Mouse (Mus musculus): ENCODE data around the gene Armc9. TPM values are rescaled to one million over a fixed set of nuclear protein-coding genes. Genes with fewer than 3 reads are reported as not detected.

Gene Armc9
- polyA plus RNA-seq, 1 experiment from 2014 or later, result 16.4 TPM

DNA sequence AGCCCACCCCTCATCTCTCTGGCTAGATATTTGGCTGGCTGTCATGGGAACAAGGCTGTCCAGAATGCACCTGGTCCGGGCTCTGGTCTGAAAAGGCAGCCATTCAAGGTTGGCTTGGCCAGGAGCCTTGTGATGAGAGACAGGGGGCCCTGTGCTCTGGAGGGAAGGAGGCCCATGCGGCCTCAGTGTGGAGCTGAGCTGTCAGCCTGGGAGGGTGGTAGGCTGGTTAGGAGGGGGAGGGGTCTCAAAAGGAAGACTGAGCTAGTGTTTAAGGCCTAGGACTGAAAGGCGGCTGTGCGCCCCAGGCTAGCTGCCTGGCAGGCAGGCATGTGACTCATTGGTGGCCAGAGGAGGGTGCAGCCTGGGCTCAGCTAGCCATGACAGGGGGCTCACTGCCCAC, 139.9 kb downstream of the Armc9 start:
- Histone ChIP-seq H3K4me3 (replicated peaks) (no peak overlapping the region), H3K36me3 (no peaks in the 10 kb centered on the region), H3K27me3 (replicated peaks) (no peaks in the 10 kb centered on the region), H3K4me1 (replicated peaks) (no peaks in the 10 kb centered on the region), H3K9me3 (no peaks in the 10 kb centered on the region), H3K9ac (no peak overlapping the region), H3K4me2 (replicated peaks) (no peak overlapping the region), H3K27ac (no peak overlapping the region)
- 44% methylated on average over 4 of the region's 4 CpGs for WGBS
- ATAC-seq, result peak; percentile 41; the same call in 1 of the 2 replicates

DNA sequence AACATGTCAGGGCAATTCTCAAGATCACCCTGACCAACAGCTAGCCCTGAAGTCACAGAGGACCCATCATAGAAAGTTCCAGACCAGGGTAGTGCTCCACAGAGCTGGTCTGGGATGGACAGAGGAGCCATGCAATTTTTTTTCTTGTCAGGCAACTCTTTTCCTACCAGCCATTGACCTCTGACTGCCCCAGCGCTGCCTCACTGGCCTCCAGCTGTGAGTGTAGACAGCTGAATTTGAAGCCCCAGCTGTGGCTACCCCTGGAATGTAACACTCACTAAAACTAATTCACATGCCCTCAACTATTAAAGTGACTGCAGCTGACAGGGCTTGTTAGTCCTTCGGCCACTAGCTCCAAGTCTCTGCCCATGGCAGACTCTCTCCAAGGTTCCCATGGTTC, 145.5 kb downstream of the Armc9 start:
- no peaks in the 10 kb centered on the region for H3K36me3 ChIP-seq
- H3K27me3 ChIP-seq (replicated peaks), result peaks cover 22% of the 10 kb centered on the region
- no peak overlapping the region for H3K4me2 ChIP-seq (replicated peaks)
- no peak overlapping the region for H3K27ac ChIP-seq
- H3K4me3 ChIP-seq (replicated peaks), result no peak overlapping the region
- no peaks in the 10 kb centered on the region for H3K9me3 ChIP-seq
- no peak overlapping the region for H3K9ac ChIP-seq
- ATAC-seq, result no peak
- H3K4me1 ChIP-seq (replicated peaks), result peaks cover 16% of the 10 kb centered on the region
- WGBS, result 56% methylated on average over 2 of the region's 2 CpGs

DNA sequence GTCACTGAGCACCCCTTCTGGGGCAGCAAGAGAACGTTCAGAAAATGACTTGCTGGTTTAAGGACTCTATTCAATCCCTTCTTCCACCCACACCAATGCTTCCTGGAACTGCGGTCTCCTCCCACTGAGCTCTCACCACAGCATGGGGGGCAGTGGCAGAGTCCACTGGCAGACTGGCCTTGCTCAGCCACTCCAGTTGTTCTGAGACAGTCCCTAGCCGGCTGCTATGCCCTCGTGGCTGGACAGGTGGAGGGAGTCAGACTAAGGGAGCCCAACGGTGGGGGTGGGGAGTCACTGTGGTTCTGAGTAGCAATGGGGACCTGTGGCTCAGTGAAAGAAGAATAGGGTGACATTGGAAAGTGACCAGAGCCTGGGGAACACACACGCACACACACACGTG, 146.2 kb downstream of the Armc9 start:
- Histone ChIP-seq H3K9ac (no peak overlapping the region), H3K27me3 (replicated peaks) (peaks cover 22% of the 10 kb centered on the region), H3K27ac (no peak overlapping the region), H3K4me2 (replicated peaks) (no peak overlapping the region), H3K36me3 (no peaks in the 10 kb centered on the region), H3K4me3 (replicated peaks) (no peak overlapping the region), H3K9me3 (no peaks in the 10 kb centered on the region), H3K4me1 (replicated peaks) (peaks cover 16% of the 10 kb centered on the region)
- WGBS, result 65% methylated on average over 7 of the region's 7 CpGs
- no peak for ATAC-seq

DNA sequence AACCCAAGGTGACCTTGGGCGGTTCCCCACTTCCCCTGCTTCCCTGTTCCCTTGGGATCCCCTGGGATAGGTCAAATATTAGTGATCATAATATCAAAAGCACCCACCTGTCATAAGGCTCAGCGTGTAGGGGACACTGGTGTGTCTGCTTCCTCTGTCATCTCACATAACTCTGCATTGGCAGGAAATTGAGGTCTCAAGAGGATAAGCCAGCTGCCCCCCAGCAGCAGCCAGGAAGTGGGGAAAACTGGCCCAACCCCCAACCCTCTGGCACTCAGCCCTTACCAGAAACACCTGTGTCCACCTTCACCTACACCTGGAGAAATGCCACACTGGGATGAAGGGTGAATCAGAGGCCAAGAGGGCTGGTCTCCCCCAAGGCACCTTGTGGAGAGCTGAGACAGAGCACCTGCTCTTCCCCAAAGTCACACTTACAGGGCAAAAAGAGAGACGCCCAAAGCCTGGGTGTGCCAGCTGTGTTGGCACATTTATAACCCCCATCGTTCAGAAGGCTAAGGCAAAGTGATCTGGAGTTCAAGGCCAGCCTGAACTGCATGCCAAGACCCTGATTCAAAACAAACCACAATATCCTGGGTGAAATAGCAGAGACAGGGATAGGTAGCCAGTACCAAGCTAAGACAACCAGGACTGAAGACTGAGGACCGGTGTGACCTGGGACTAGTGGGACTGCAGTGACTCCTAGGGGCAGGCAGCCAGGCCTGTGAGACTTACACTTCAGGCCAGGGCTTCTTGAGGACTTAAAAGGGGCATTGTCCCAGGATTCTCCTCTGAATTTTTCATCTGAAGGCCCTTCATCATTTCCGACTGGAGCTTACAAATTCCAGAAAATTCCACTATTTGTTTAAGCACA, 146.9 kb downstream of the Armc9 start:
- no peak for ATAC-seq
- Histone ChIP-seq H3K27ac (no peak overlapping the region), H3K4me2 (replicated peaks) (no peak overlapping the region), H3K4me1 (replicated peaks) (peaks cover 16% of the 10 kb centered on the region), H3K9me3 (no peaks in the 10 kb centered on the region), H3K27me3 (replicated peaks) (peaks cover 22% of the 10 kb centered on the region), H3K4me3 (replicated peaks) (no peak overlapping the region), H3K36me3 (no peaks in the 10 kb centered on the region), H3K9ac (no peak overlapping the region)
- 48% methylated on average over 6 of the region's 6 CpGs for WGBS

DNA sequence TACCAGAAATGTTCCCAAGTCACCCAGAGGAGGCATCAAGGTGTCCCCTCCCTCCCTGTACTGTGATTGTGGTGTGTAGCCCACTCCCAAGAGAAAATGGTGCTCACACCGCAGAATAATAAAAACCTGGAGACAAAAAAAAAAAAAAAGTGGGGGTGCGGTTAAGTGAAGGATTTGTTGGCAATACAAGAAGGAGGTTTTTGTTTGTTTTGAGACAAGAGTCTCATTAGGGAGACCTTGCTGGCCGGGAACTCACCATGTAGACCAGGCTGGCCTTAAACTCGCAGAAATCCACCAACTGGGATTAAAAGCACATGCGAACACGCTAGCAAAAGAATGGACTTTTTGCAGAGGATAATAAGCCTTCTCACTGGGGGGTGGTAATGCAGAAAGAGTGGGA, 148.0 kb downstream of the Armc9 start, which contains the start of gene B3gnt7:
Gene B3gnt7 (plus strand): TSS at position 301 of the 400 bp plus-strand sequence.
- Histone ChIP-seq H3K27ac (no peak within 1 kb of the TSS), H3K4me2 (replicated peaks) (peak within 1 kb of the TSS; percentile 98), H3K4me3 (replicated peaks) (peak within 1 kb of the TSS; percentile 66), H3K4me1 (replicated peaks) (peaks cover 16% of the 10 kb centered on the region), H3K27me3 (replicated peaks) (peaks cover 22% of the 10 kb centered on the region), H3K36me3 (no peaks in the 10 kb centered on the region), H3K9ac (peak within 1 kb of the TSS; percentile 64), H3K9me3 (no peaks in the 10 kb centered on the region)
- no peak for ATAC-seq
- WGBS, result 42% methylated on average over 6 of the region's 6 CpGs

DNA sequence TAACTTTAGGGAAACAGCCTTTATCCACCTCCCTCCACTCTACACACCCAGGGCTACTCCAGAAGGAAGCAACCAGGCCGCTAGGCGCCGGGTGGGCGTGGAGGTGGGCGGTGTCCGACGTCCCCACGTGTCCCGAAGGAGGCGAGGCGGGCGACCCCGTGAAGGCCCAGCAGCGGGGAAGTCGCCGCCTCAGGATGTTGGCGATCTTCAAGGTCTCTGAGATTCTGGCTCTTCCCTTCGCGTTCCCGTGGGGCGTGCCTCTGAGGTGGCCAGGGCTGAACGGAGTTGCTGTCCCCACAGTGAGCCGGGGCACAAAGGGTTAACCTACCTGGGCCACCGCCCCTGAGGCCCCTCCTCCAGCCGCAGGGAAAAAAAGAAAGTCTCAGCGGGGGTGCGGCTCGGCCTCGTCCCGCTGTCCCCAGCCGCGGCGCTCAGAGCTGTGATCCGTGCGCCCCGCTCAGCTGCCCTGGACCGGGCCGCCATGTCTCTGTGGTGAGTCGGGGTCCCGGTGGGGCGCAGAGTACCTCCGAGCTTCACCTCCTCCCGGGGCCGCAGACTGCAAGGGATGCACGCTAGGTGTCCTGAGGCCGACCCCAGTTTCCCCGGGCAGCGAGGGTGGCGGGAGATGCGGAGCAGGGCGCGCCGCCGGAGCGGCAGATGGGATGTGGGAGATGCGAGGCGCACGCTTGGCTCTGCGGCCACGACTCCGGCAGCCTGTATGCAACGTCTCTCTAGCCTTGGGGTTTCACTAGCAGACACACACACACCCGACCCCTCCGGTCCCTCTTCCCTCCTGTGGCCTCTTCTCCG, 148.7 kb downstream of the Armc9 start:
- peak overlapping the region; percentile 98 for H3K4me2 ChIP-seq (replicated peaks)
- H3K27ac ChIP-seq, result no peak overlapping the region
- peak overlapping the region; percentile 64 for H3K9ac ChIP-seq
- no peaks in the 10 kb centered on the region for H3K9me3 ChIP-seq
- no peaks in the 10 kb centered on the region for H3K36me3 ChIP-seq
- H3K27me3 ChIP-seq (replicated peaks), result peaks cover 22% of the 10 kb centered on the region
- whole genome bisulfite sequencing, result under 1% methylated on average over 65 of the region's 65 CpGs
- peaks cover 16% of the 10 kb centered on the region for H3K4me1 ChIP-seq (replicated peaks)
- ATAC-seq, result peak; percentile 92
- peak overlapping the region; percentile 66 for H3K4me3 ChIP-seq (replicated peaks)

DNA sequence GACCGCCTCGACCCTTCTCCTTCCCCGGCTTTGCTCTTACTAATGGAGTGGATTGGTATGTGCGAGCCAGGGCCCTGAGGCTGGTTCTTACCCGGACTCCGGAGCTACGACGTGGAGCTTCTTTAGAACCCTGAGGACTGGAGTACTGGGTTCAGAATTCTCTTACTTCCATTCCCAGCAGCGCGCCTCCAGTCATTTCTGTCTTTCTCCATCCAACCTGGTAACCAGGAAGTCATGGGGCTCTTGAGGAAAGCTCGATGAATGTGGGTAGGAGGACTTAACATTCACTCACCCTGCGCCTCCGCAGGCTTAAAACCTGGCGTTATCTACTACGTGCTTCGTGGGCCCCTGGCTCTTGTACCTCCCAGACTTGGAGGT, 149.3 kb downstream of the Armc9 start:
- peaks cover 16% of the 10 kb centered on the region for H3K4me1 ChIP-seq (replicated peaks)
- H3K4me2 ChIP-seq (replicated peaks), result peak overlapping the region; percentile 98
- H3K27me3 ChIP-seq (replicated peaks), result peaks cover 22% of the 10 kb centered on the region
- no peaks in the 10 kb centered on the region for H3K9me3 ChIP-seq
- no peaks in the 10 kb centered on the region for H3K36me3 ChIP-seq
- no peak overlapping the region for H3K27ac ChIP-seq
- ATAC-seq, result no peak
- 5% methylated on average over 16 of the region's 16 CpGs for WGBS
- H3K4me3 ChIP-seq (replicated peaks), result peak overlapping the region; percentile 66
- peak overlapping the region; percentile 64 for H3K9ac ChIP-seq

DNA sequence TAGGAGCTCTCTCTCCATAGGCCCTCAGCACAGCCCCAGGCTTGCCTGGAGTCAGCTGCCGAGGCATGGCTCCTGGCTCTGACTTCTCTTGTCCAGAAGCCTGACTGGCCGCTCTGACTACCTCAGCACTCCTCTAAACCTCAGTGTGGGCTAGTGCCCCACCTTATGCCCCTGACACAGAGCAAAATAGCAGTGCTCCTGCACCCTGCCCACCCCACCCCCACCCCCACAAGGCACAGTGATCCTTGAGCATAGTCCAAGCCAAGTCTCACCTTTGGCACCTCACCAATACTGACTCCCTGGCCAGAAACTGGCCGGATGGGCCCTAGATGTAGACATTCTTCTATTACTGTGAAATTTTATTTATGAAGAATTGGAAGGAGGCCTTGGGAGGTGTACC, 152.1 kb downstream of the Armc9 start:
- H3K9ac ChIP-seq, result no peak overlapping the region
- WGBS, result 89% methylated on average over 3 of the region's 3 CpGs

DNA sequence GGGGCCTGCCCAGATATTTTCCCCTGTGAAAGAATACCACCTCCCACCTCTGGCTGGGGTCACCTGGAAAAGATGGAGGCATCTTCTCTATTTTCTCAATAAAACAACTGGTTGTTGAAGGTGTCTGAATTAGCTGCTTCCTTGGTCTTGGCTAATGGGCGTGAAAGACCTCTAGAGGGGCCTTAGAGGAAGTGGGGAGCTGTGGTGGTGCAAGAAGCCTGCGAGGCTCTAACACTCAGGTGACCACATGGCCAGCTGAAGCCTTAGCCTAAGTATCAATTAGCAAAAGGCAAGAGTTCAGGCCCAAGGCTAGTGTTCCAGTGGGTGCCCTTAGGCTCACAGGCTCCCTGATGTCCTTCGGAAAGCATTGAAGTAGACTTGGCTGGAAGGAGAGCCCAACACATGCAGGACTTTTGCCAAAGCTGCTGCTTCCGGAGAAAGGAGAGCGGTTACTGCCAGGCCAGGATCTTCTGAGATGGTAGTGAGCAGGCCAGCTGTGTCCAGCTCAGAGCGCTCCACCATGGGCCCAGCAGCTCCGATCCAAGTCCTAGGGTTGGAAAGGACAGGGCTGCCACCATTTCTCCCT, 152.7 kb downstream of the Armc9 start:
- H3K27ac ChIP-seq, result no peak overlapping the region
- WGBS, result 89% methylated on average over 7 of the region's 7 CpGs
- no peaks in the 10 kb centered on the region for H3K9me3 ChIP-seq
- no peak for ATAC-seq
- H3K9ac ChIP-seq, result no peak overlapping the region
- H3K4me1 ChIP-seq (replicated peaks), result peaks cover 16% of the 10 kb centered on the region
- no peaks in the 10 kb centered on the region for H3K36me3 ChIP-seq
- H3K27me3 ChIP-seq (replicated peaks), result peaks cover 22% of the 10 kb centered on the region
- no peak overlapping the region for H3K4me2 ChIP-seq (replicated peaks)
- no peak overlapping the region for H3K4me3 ChIP-seq (replicated peaks)

More for the DNA sequence above, 152.1 kb downstream of the Armc9 start:
- H3K4me2 ChIP-seq (replicated peaks), result no peak overlapping the region
- H3K27ac ChIP-seq, result no peak overlapping the region
- ATAC-seq, result no peak
- H3K36me3 ChIP-seq, result no peaks in the 10 kb centered on the region
- H3K4me1 ChIP-seq (replicated peaks), result peaks cover 16% of the 10 kb centered on the region
- H3K9me3 ChIP-seq, result no peaks in the 10 kb centered on the region
- H3K27me3 ChIP-seq (replicated peaks), result peaks cover 22% of the 10 kb centered on the region
- no peak overlapping the region for H3K4me3 ChIP-seq (replicated peaks)

DNA sequence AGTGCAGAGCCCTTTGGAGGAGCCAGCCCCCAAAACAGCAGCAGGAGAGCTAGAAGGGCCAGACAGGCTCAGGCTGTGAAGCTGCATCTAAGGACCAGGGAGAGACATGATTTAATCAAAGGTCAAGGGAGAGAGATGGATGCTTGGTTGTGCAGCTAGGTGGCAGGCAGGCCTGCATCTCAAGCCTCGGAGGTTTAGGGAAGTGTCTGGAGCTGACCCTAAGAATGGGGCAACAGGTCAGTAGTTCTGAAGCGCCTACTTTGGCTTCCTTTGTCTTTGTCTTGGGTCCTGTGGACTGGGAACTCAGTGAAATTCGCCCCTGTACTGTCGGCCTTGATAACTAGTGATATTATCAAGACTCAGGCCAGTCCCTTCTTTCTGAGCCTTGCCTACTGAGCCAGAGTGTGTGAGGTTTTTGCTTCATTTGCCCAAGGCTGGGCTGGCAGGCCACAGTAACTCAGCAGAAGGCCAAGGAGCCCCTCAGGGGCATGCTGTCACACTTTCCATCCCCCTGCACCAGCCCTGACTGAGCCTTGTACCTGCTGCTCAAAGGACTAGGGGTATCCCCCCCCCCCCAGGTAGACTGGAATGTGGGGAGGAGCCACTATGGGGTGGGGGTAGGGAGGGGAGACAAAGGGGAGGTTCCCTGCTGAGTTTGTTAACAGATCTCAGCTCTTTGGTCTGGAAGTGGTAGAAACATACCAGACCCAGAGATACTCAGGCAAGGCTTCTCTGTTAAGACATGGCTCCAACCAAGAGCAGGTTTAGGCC, 153.5 kb downstream of the Armc9 start:
- WGBS, result 58% methylated on average over 4 of the region's 4 CpGs
- no peaks in the 10 kb centered on the region for H3K36me3 ChIP-seq
- H3K4me2 ChIP-seq (replicated peaks), result no peak overlapping the region
- no peaks in the 10 kb centered on the region for H3K9me3 ChIP-seq
- H3K27me3 ChIP-seq (replicated peaks), result peaks cover 20% of the 10 kb centered on the region
- no peak overlapping the region for H3K9ac ChIP-seq
- no peak overlapping the region for H3K4me3 ChIP-seq (replicated peaks)
- H3K4me1 ChIP-seq (replicated peaks), result peaks cover 11% of the 10 kb centered on the region; the same call in 1 of the 2 replicates
- ATAC-seq, result no peak
- no peak overlapping the region for H3K27ac ChIP-seq

DNA sequence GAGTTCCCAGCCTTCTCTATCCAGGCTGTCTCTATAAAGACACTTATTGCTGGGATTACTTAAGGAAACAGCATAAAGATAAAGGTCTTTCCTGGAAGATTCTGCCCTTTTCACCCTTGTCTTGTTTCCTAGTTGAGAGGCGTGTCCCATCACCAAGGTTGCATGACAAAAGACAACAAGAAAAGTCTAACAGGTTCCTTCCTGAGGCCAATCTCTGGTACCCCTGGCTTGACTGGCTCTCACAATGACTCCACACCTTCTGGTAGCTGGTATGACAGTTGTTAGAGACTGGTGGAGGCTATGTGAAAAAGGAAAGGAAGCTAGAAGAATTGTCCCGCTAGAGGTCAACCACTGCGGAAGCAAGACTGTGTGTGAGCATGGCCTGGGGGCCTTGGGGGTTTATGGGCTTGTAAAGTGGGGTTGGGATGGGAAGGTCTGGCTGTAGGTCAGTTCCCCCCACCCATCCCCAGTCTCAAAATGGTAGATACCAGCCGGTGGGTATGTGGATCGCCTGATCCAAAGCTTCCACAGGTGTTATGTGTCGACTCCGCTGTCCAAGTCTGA, 154.8 kb downstream of the Armc9 start:
- Histone ChIP-seq H3K4me2 (replicated peaks) (no peak overlapping the region), H3K27ac (no peak overlapping the region), H3K9me3 (no peaks in the 10 kb centered on the region), H3K4me1 (replicated peaks) (no peaks in the 10 kb centered on the region), H3K9ac (no peak overlapping the region), H3K27me3 (replicated peaks) (peaks cover 7% of the 10 kb centered on the region; the same call in 1 of the 2 replicates), H3K4me3 (replicated peaks) (no peak overlapping the region), H3K36me3 (no peaks in the 10 kb centered on the region)
- no peak for ATAC-seq
- WGBS, result 83% methylated on average over 7 of the region's 7 CpGs
